26 mouse cellular contexts compared by ENCODE assay signal in the genomic region with DNA sequence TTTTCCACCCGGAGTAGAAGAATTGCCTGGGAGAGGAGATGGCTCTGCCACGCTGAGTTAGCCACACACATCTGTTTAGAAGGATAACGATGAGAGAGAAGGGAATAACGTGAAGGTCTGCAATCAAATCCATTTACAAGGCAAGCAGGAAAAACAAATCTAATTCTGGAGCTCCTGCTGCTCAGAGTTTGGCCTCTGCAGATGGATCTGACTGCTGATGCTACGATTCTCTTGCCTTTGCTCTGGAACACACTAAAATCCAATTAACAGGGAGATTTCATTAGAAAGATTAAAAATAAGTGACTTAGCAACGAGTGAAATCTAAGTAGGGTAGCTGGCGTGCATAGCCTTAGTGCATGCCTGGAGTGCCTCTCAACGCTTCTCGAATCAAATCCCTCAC. TPM values are rescaled to one million over a fixed set of nuclear protein-coding genes. Genes with fewer than 3 reads are reported as not detected.
DNase-seq lines count a peak whose midpoint lies in the region; ATAC-seq lines count a peak whose summit lies in the region.
"Had no signal": no experiment of that assay in that cellular context is flagged by ENCODE, and none has a peak within 500 bp of the region (broad histone marks: within the 10 kb centered on the region; RNA-seq: fewer than 3 reads in every experiment).

No protein-coding gene starts in this region.

- no peak for DNase-seq in frontal cortex, postnatal 14 days (ENCODE audit: low spot score in 2 of 2)
- peak; percentile 3 to 52 for DNase-seq in layer of hippocampus, adult 18-20 months (ENCODE audit: low spot score in 2 of 2)
- DNase-seq in layer of hippocampus, postnatal 25 days (ENCODE audit: extremely low spot score in 1 of 2, low spot score in 1 of 2), result no peak
- DNase-seq in retina, postnatal 1 day, result peak; percentile 4
- no peak for DNase-seq in retina, embryonic 14.5 days (ENCODE audit: low spot score)
- DNase-seq in cerebellum, adult 9-11 months, result no peak
- no peak for DNase-seq in gastrocnemius, postnatal 4 days (ENCODE audit: low spot score in 2 of 2)
- DNase-seq: adrenal gland, postnatal 14 days; cerebellum, adult 8-10 months; cerebellum, postnatal 36 days; gastrocnemius, postnatal 36 days; heart, postnatal 10 days; kidney, adult 9 months; kidney, postnatal 10 days; liver, postnatal 0 days; lung, postnatal 36 days; right cerebral cortex, adult 18-20 months; spleen, adult 18-20 months; thymus, adult 18-20 months; thymus, postnatal 25 days had no signal

- peak; percentile 31 for ATAC-seq in frontal cortex, adult (ENCODE audit: low TSS enrichment)
- ATAC-seq: forebrain, embryonic 16.5 days; intestine, postnatal 0 days; liver, embryonic 12.5 days; liver, postnatal 0 days had no signal

RNA-seq across cellular contexts. Expression of gene Rfc1, which starts 30.0 kb away (rescaled TPM):
- 10 to 100 TPM; 28.0 to 30.8 TPM for total RNA-seq in layer of hippocampus, adult 18-20 months (2021)
- 10 to 100 TPM; 28.5 to 29.5 TPM for total RNA-seq in layer of hippocampus, postnatal 25 days (2021)
- total RNA-seq in gastrocnemius, postnatal 4 days (2021), result 10 to 100 TPM; 41.2 to 43.6 TPM

RNA-seq across cellular contexts. Expression of gene Klb, which starts 42.6 kb away (rescaled TPM):
- total RNA-seq in layer of hippocampus, adult 18-20 months (2021), result under 1 TPM; 0.62 to 0.81 TPM
- total RNA-seq in layer of hippocampus, postnatal 25 days (2021), result under 1 TPM; 0.62 to 0.73 TPM
- total RNA-seq in gastrocnemius, postnatal 4 days (2021), result 1 to 10 TPM; 1.4 to 3.7 TPM
- total RNA-seq: megakaryocyte, adult 5-6 weeks; MEL had no signal

Comparison
In these comparisons a context has a peak if more than half of its experiments do, and no peak if none do; other contexts are left out.
1. DNase-seq: peak in layer of hippocampus, adult 18-20 months (2 of 2) and retina, postnatal 1 day (single experiment); none in frontal cortex, postnatal 14 days (0 of 2), layer of hippocampus, postnatal 25 days (0 of 2), retina, embryonic 14.5 days (single experiment), cerebellum, adult 9-11 months (single experiment) and gastrocnemius, postnatal 4 days (0 of 2).